Mouse (Mus musculus) stomach, embryonic 14.5 days (tissue): ENCODE data around the gene Slit3. TPM values are rescaled to one million over a fixed set of nuclear protein-coding genes. Genes with fewer than 3 reads are reported as not detected.

Source experiments
- ATAC-seq: fragments of 200-750 bp; cut with Nextera tagmentation; 2 replicates; pipeline ENCODE4 v1.8.0; 2017; ENCODE audit warnings: low read depth, moderate TSS enrichment; ENCODE audit not compliant: insufficient number of reproducible peaks, insufficient read depth, low FRiP score
- H3K27ac ChIP-seq: fragments of 300-500 bp; sonication (generic); 2 replicates; pipeline ENCODE4 v1.5.1; 2014; ENCODE audit warnings: mild to moderate bottlenecking, low read length, moderate library complexity, mixed read lengths
- H3K27me3 ChIP-seq: fragments of 300-500 bp; sonication (generic); 2 replicates; pipeline ENCODE4 v1.6.1; 2014; ENCODE audit warnings: low read length, control low read depth, mixed read lengths; ENCODE audit not compliant: control insufficient read depth, insufficient read depth
- H3K36me3 ChIP-seq: fragments of 300-500 bp; sonication (generic); 2 replicates; pipeline ENCODE4 v1.6.1; 2014; ENCODE audit warnings: mild to moderate bottlenecking, control low read depth, low read length, moderate library complexity, mixed read lengths; ENCODE audit not compliant: control insufficient read depth, insufficient read depth
- H3K4me1 ChIP-seq: fragments of 300-500 bp; sonication (generic); 2 replicates; pipeline ENCODE4 v1.6.1; 2014; ENCODE audit warnings: low read length, control low read depth, mixed read lengths; ENCODE audit not compliant: control insufficient read depth, insufficient read depth
- H3K4me2 ChIP-seq: fragments of 300-500 bp; sonication (generic); replicated peaks from 2 replicates; pipeline ENCODE4 v1.6.1; 2014; ENCODE audit warnings: low read depth, low read length, control low read depth
- H3K4me3 ChIP-seq: fragments of 300-500 bp; sonication (generic); 2 replicates; pipeline ENCODE4 v1.5.1; 2014; ENCODE audit warnings: low read depth, low read length, control low read depth
- H3K9ac ChIP-seq: fragments of 300-500 bp; sonication (generic); replicated peaks from 2 replicates; pipeline ENCODE4 v1.6.1; 2014; ENCODE audit warnings: low read depth, mild to moderate bottlenecking, control low read depth, low read length, moderate library complexity, mixed read lengths
- H3K9me3 ChIP-seq: fragments of 300-500 bp; sonication (generic); 2 replicates; pipeline ENCODE4 v1.6.1; 2016; ENCODE audit warnings: low read depth, low read length, control low read depth; ENCODE audit not compliant: control insufficient read depth
- WGBS: fragments of 180-500 bp; shearing (Covaris S2); extraction: QIAGEN DNeasy Blood & Tissue Kit; methylation state at CpG from one replicate; pipeline ENCODE4 v1.1.7; 2014; 5-methylcytosine and 5-hydroxymethylcytosine counted together
- polyA plus RNA-seq: library from polyadenylated mRNA; unstranded; fragments of >200 nt; fragmentation: Nextera tagmentation; extraction: Ambion mirVana; gene quantifications from 2 replicates; pipeline ENCODE4 v1.2.1, GENCODE M21; 2014

Slit3 gene
- polyA plus RNA-seq, 1 experiment from 2014 or later = 18.3 TPM

DNA sequence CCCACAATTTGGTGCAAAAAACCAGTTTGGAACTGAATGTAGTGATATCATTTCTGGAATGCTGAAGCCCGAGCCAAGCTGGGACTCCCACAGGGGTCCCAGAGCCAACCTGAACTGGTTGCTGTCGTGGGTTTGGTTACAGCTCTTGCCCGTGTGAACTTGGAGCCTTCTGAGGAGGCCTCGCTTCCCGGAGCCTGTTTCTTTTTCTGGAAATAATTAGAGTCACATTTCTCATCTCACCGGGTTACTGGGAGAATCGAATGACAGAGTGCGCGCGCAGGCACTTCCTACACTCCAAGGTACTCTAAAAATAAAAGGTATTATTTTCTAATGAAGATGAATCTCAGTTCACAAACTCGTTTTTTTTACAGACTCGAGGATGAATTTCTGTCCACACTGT lies 267.4 kb downstream of the Slit3 start:
- no peak for ATAC-seq
- no peak overlapping the region for H3K27ac ChIP-seq
- 51% methylated on average over 12 of the region's 12 CpGs for WGBS

GRCm38 (mm10) chr11:35389341-35389740 lies 268.3 kb downstream of the Slit3 start:
- Histone ChIP-seq H3K27ac (no peak overlapping the region), H3K4me3 (no peak overlapping the region), H3K36me3 (no peaks in the 10 kb centered on the region), H3K4me2 (no peak overlapping the region), H3K9me3 (no peaks in the 10 kb centered on the region), H3K9ac (no peak overlapping the region), H3K27me3 (no peaks in the 10 kb centered on the region), H3K4me1 (peaks cover 10% of the 10 kb centered on the region; the same call in 1 of the 2 replicates)
- ATAC-seq = no peak
- 88% methylated on average over 7 of the region's 7 CpGs for WGBS

More for the DNA sequence above, 267.4 kb downstream of the Slit3 start:
- no peaks in the 10 kb centered on the region for H3K27me3 ChIP-seq
- H3K9ac ChIP-seq = no peak overlapping the region
- no peaks in the 10 kb centered on the region for H3K36me3 ChIP-seq
- H3K4me2 ChIP-seq = no peak overlapping the region
- no peak overlapping the region for H3K4me3 ChIP-seq
- no peaks in the 10 kb centered on the region for H3K9me3 ChIP-seq
- H3K4me1 ChIP-seq = peaks cover 6% of the 10 kb centered on the region; the same call in 1 of the 2 replicates

DNA sequence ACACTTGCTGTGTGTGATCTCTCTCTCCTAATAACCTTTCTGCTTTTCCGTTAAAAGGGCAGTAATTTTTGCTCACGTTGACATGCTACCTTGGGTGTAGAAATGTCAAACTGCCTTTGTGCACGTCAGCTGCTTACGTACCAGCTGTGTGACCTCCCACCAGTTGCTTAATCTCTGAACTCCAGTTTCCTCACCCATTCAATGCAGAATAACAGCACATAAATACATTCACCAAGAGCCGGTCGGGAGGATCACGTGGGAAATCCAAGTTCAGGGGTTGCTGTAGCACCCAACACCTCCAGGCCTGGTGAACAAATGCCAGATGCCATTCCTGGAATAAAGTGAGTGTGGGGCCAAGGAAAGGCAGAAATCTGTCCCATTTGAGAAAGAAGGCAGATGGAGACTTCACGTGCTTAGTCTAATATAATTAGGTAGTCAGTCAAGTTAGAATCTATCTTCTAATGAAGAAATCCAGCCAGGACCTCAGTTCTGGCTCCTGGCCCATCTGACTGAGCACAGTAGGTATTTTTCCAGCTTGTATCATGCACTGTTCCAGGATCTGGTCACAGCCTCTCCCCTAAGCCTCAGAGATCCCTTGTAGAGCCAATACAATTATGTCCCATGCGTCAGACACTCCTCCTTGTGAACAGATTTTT lies 268.9 kb downstream of the Slit3 start:
- no peak overlapping the region for H3K4me3 ChIP-seq
- no peaks in the 10 kb centered on the region for H3K36me3 ChIP-seq
- no peaks in the 10 kb centered on the region for H3K9me3 ChIP-seq
- H3K27ac ChIP-seq = no peak overlapping the region
- H3K4me1 ChIP-seq = peaks cover 10% of the 10 kb centered on the region; the same call in 1 of the 2 replicates
- 70% methylated on average over 9 of the region's 9 CpGs for WGBS
- ATAC-seq = no peak
- H3K27me3 ChIP-seq = no peaks in the 10 kb centered on the region
- H3K9ac ChIP-seq = no peak overlapping the region
- no peak overlapping the region for H3K4me2 ChIP-seq

- H3K9ac ChIP-seq = no peak overlapping the region
- WGBS = 36% methylated on average over 5 of the region's 5 CpGs
Observed at GRCm38 (mm10) chr11:35393815-35394214, 272.8 kb downstream of the Slit3 start.

DNA sequence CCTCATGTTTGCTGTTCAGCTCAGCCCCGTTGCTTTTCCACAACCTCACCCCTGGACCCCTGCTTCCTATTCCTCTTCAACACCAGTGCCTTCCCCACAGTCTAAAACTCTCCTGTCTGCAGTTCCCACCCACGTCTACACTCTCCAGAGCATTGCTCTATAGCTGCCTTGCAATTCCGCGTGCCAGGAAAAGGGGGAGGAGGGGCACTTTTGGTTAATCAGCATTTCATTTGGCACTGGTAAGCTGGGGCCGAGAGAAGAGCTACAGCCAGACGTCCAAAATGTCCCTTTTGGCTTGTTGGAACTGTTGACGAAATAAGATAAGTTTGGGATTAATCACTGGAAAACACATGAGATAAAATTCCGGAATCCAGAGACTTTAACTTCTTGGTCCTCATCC lies 274.4 kb downstream of the Slit3 start:
- no peak for ATAC-seq
- H3K9me3 ChIP-seq = no peaks in the 10 kb centered on the region
- H3K36me3 ChIP-seq = no peaks in the 10 kb centered on the region
- no peak overlapping the region for H3K9ac ChIP-seq
- no peaks in the 10 kb centered on the region for H3K27me3 ChIP-seq
- WGBS = 56% methylated on average over 8 of the region's 8 CpGs
- 0 out of 2 replicates have a peak, but pooled peaks cover 3% of the 10 kb centered on the region for H3K4me1 ChIP-seq
- H3K4me3 ChIP-seq = no peak overlapping the region
- no peak overlapping the region for H3K27ac ChIP-seq
- H3K4me2 ChIP-seq = no peak overlapping the region

More at GRCm38 (mm10) chr11:35393815-35394214, 272.8 kb downstream of the Slit3 start:
- no peaks in the 10 kb centered on the region for H3K36me3 ChIP-seq
- H3K27me3 ChIP-seq = no peaks in the 10 kb centered on the region
- no peak for ATAC-seq
- no peak overlapping the region for H3K4me3 ChIP-seq
- H3K4me1 ChIP-seq = 0 out of 2 replicates have a peak, but pooled peaks cover 3% of the 10 kb centered on the region
- no peaks in the 10 kb centered on the region for H3K9me3 ChIP-seq
- no peak overlapping the region for H3K4me2 ChIP-seq
- no peak overlapping the region for H3K27ac ChIP-seq

- no peak overlapping the region for H3K4me2 ChIP-seq
- H3K9me3 ChIP-seq = no peaks in the 10 kb centered on the region
- 0 out of 2 replicates have a peak, but pooled peaks cover 3% of the 10 kb centered on the region for H3K4me1 ChIP-seq
- H3K9ac ChIP-seq = no peak overlapping the region
- H3K27ac ChIP-seq = no peak overlapping the region
- H3K4me3 ChIP-seq = no peak overlapping the region
- ATAC-seq = no peak
- H3K27me3 ChIP-seq = no peaks in the 10 kb centered on the region
- no peaks in the 10 kb centered on the region for H3K36me3 ChIP-seq
- WGBS = 69% methylated on average over 5 of the region's 5 CpGs
Observed at GRCm38 (mm10) chr11:35398353-35398752, 277.3 kb downstream of the Slit3 start.

DNA sequence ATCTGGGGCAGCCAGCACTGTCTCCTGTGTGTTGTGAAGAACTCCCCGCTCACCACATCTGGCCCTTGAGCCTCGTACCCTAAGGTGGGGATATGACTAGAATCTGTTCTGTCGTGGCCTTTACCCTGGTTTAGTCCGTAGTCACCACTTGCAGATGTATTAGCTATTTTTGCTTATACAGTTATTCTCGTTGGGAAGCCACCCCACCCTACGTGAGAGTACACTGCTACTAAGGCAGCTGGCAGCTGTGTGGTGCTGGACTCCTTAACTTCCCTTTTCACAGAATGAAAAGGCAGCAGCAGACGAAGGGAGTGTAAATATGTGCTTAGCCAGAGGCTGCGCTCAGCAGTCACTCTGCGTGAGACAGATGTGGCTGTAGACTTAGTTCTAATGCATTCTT lies 282.5 kb downstream of the Slit3 start:
- Histone ChIP-seq H3K4me1 (peaks cover 14% of the 10 kb centered on the region; the same call in 1 of the 2 replicates), H3K27me3 (no peaks in the 10 kb centered on the region), H3K9ac (no peak overlapping the region), H3K27ac (no peak overlapping the region), H3K36me3 (no peaks in the 10 kb centered on the region), H3K9me3 (no peaks in the 10 kb centered on the region), H3K4me3 (no peak overlapping the region), H3K4me2 (no peak overlapping the region)
- no peak for ATAC-seq
- 66% methylated on average over 9 of the region's 9 CpGs for WGBS

DNA sequence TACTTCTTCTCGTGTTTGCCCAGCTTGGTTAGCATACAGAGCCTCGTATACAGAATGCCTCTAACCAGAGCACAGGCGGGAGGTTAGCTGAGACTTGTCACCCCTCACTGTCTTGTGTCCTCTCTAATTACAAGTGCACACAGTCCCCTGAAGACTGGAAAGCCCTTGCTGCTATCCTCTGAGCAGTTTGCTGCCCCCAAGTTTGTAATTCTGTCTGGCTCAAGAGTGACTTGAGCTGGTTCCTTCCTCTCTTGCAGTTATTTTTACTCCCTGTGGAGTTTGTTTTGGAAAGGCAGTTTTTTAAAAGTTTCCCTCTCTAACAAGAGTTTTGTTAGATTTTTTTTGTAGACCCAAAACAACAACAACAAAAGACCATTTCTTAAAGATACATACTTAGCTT lies 285.0 kb downstream of the Slit3 start:
- Histone ChIP-seq H3K36me3 (no peaks in the 10 kb centered on the region), H3K9ac (no peak overlapping the region), H3K27ac (peak overlapping the region; percentile 27; the same call in 1 of the 2 replicates), H3K9me3 (no peaks in the 10 kb centered on the region), H3K4me1 (peaks cover 14% of the 10 kb centered on the region; the same call in 1 of the 2 replicates), H3K4me2 (no peak overlapping the region), H3K27me3 (no peaks in the 10 kb centered on the region), H3K4me3 (no peak overlapping the region)
- no peak for ATAC-seq
- WGBS = 42% methylated on average over 3 of the region's 3 CpGs
